Mouse (Mus musculus) spleen, postnatal 0 days (tissue): Measurements from ENCODE around the gene Mrps2. TPM values are rescaled to one million over a fixed set of nuclear protein-coding genes. Genes with fewer than 3 reads are reported as not detected.

Experiments used
- polyA plus RNA-seq: library from polyadenylated mRNA; unstranded; fragments of >200 nt; fragmentation: Nextera tagmentation; extraction: Ambion mirVana; gene quantifications from 2 replicates; pipeline ENCODE4 v1.2.1, GENCODE M21; 2015

Gene Mrps2
- 22.0 and 22.7 TPM in 2 replicates for polyA plus RNA-seq

GRCm38 (mm10) chr2:28467860-28468485 lies at the start of gene Mrps2:
TSS of gene Mrps2 (plus strand) at chr2:28468066.

GRCm38 (mm10) chr2:28446515-28447314 lies 21.2 kb upstream of the Mrps2 start, which contains the start of gene Ppp1r26:
TSS of gene Ppp1r26 (plus strand) at chr2:28446800.

GRCm38 (mm10) chr2:28465836-28466518 lies 1.9 kb upstream of the Mrps2 start, which contains the start of gene 1700007K13Rik:
TSS of gene 1700007K13Rik (minus strand) at chr2:28466332.

GRCm38 (mm10) chr2:28496671-28497070 lies 28.8 kb downstream of the Mrps2 start, which contains the start of gene Gbgt1:
TSS of gene Gbgt1 (plus strand) at chr2:28496891.

GRCm38 (mm10) chr2:28505795-28506194 lies 37.9 kb downstream of the Mrps2 start, which contains the start of gene Gm10134:
TSS of gene Gm10134 (plus strand) at chr2:28506095.

GRCm38 (mm10) chr2:28512798-28513401 lies 45.0 kb downstream of the Mrps2 start, which contains the start of gene Ralgds:
TSS of gene Ralgds (plus strand) at chr2:28513125.

Other genes with a start within 250 kb of the Mrps2 start
- gene Ppp1r26, start 21.3 kb upstream of the Mrps2 start, polyA plus RNA-seq = 0.52 and 0.63 TPM in 2 replicates
- not detected in 2 replicates for gene 1700007K13Rik, start 1.7 kb upstream of the Mrps2 start, polyA plus RNA-seq
- gene Gbgt1, start 28.8 kb downstream of the Mrps2 start, polyA plus RNA-seq = 0.76 and 0.95 TPM in 2 replicates
- gene Gm10134, start 38.0 kb downstream of the Mrps2 start, polyA plus RNA-seq = 2.6 and 5.2 TPM in 2 replicates
- gene Ralgds, start 45.1 kb downstream of the Mrps2 start, polyA plus RNA-seq = 3.1 and 5.0 TPM in 2 replicates
- gene Cel, start 95.3 kb downstream of the Mrps2 start, polyA plus RNA-seq = 13.0 and 42.1 TPM in 2 replicates
- gene Gtf3c5, start 115.7 kb downstream of the Mrps2 start, polyA plus RNA-seq = 15.9 and 17.4 TPM in 2 replicates
- gene Gfi1b, start 153.9 kb downstream of the Mrps2 start, polyA plus RNA-seq = 138 and 149 TPM in 2 replicates
- 9.4 TPM in 2 replicates for gene Tsc1, start 173.2 kb downstream of the Mrps2 start, polyA plus RNA-seq
- gene Spaca9, start 231.7 kb downstream of the Mrps2 start, polyA plus RNA-seq = 2.9 and 3.0 TPM in 2 replicates
- gene Ak8, start 232.1 kb downstream of the Mrps2 start, polyA plus RNA-seq = 0.35 and 0.67 TPM in 2 replicates